Mouse (Mus musculus) granulocyte monocyte progenitor cell, adult 5-6 weeks (primary cell): Measurements from ENCODE around the gene Adprhl2. TPM values are rescaled to one million over a fixed set of nuclear protein-coding genes. Genes with fewer than 3 reads are reported as not detected.

Source experiments
- ATAC-seq: replicated peaks from 2 replicates; pipeline ENCODE4 v1.8.0; 2016; ENCODE audit warnings: mild to moderate bottlenecking, moderate TSS enrichment, inconsistent platforms; ENCODE audit not compliant: poor library complexity, severe bottlenecking
- total RNA-seq, 2 experiments: library from RNA; stranded (forward) in 1 of 2; stranded (reverse) in 1 of 2; fragments of 200-712, 200-1000 nt in 1 of 2; fragments of >200 nt in 1 of 2; fragmentation: Nextera tagmentation in 1 of 2; gene quantifications; 2 replicates each; pipeline ENCODE4 v1.2.3; 2014 to 2017

The Adprhl2 gene
- total RNA-seq, 2 experiments from 2014 or later = 24.9 to 28.2 TPM

- peak; percentile 42; the same call in 1 of the 2 replicates for ATAC-seq
Observed at GRCm38 (mm10) chr4:126309211-126309921, 12.1 kb downstream of the Adprhl2 start.

GRCm38 (mm10) chr4:126306827-126307226 lies 14.7 kb downstream of the Adprhl2 start:
- no peak for ATAC-seq

GRCm38 (mm10) chr4:126306058-126306457 lies 15.4 kb downstream of the Adprhl2 start:
- ATAC-seq = no peak

GRCm38 (mm10) chr4:126305428-126305827 lies 16.1 kb downstream of the Adprhl2 start:
- peak; percentile 56 for ATAC-seq

GRCm38 (mm10) chr4:126303877-126304276 lies 17.6 kb downstream of the Adprhl2 start:
- no peak for ATAC-seq

GRCm38 (mm10) chr4:126301584-126302309 lies 19.8 kb downstream of the Adprhl2 start:
- ATAC-seq = no peak

- ATAC-seq = 0 out of 2 replicates have a peak, but pooled peaks have one; percentile 12
Observed at GRCm38 (mm10) chr4:126300916-126301583, 20.5 kb downstream of the Adprhl2 start.

- peak; percentile 38 for ATAC-seq
Observed at GRCm38 (mm10) chr4:126296617-126297101, 24.8 kb downstream of the Adprhl2 start.

GRCm38 (mm10) chr4:126295937-126296336 lies 25.6 kb downstream of the Adprhl2 start:
- ATAC-seq = no peak

- no peak for ATAC-seq
Observed at GRCm38 (mm10) chr4:126295152-126295551, 26.4 kb downstream of the Adprhl2 start.

GRCm38 (mm10) chr4:126291196-126291595 lies 30.3 kb downstream of the Adprhl2 start:
- no peak for ATAC-seq

- no peak for ATAC-seq
Observed at GRCm38 (mm10) chr4:126290314-126290713, 31.2 kb downstream of the Adprhl2 start.

GRCm38 (mm10) chr4:126288085-126288666 lies 33.3 kb downstream of the Adprhl2 start:
- peak; percentile 50 for ATAC-seq

- ATAC-seq = no peak
Observed at GRCm38 (mm10) chr4:126287302-126287995, 34.1 kb downstream of the Adprhl2 start.

GRCm38 (mm10) chr4:126286492-126286891 lies 35.0 kb downstream of the Adprhl2 start, which contains the start of gene Col8a2:
Gene Col8a2, plus strand, starts transcription at chr4:126286793.
- peak; percentile 58; the same call in 1 of the 2 replicates for ATAC-seq

GRCm38 (mm10) chr4:126283582-126283981 lies 37.9 kb downstream of the Adprhl2 start:
- ATAC-seq = no peak

GRCm38 (mm10) chr4:126281706-126282105 lies 39.8 kb downstream of the Adprhl2 start:
- no peak for ATAC-seq

- no peak for ATAC-seq
Observed at GRCm38 (mm10) chr4:126278961-126279360, 42.5 kb downstream of the Adprhl2 start.

GRCm38 (mm10) chr4:126278565-126278915 lies 43.0 kb downstream of the Adprhl2 start:
- ATAC-seq = no peak
